Mouse (Mus musculus): Measurements from ENCODE around the gene Hdac4.

The Hdac4 gene

GRCm38 (mm10) chr1:92098456-92098855 is 97.0 kb downstream of the Hdac4 start:
- DNase-seq, result no peak

- no peak for DNase-seq
These were observed 98.4 kb downstream of the Hdac4 start for GRCm38 (mm10) chr1:92096991-92097525.

GRCm38 (mm10) chr1:92092286-92092685 is 103.2 kb downstream of the Hdac4 start:
- no peak for DNase-seq

DNA sequence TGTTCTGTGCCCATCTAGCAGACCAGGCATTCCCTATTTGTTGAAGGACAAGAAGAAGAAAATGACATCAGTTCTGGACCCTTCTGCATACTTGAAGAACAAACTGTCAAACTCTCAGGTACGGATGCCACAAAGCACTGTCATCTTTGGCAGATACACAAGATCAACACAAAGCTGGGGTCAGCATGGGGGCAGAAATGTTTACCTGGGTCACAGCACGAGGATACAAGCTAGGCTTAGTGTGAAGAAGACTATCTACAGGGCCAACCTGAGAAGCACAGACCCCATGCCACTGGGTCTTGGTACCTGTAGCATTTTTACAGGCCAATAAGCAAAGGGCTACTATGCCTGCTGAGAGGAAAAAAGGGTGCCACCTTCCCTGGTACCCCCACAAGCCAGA is 107.7 kb downstream of the Hdac4 start:
- DNase-seq, result no peak

- DNase-seq, result no peak
These were observed 108.2 kb downstream of the Hdac4 start for GRCm38 (mm10) chr1:92087343-92087742.

GRCm38 (mm10) chr1:92086841-92087240 is 108.7 kb downstream of the Hdac4 start:
- DNase-seq, result no peak

- no peak for DNase-seq
These were observed 109.2 kb downstream of the Hdac4 start for GRCm38 (mm10) chr1:92086277-92086813.

DNA sequence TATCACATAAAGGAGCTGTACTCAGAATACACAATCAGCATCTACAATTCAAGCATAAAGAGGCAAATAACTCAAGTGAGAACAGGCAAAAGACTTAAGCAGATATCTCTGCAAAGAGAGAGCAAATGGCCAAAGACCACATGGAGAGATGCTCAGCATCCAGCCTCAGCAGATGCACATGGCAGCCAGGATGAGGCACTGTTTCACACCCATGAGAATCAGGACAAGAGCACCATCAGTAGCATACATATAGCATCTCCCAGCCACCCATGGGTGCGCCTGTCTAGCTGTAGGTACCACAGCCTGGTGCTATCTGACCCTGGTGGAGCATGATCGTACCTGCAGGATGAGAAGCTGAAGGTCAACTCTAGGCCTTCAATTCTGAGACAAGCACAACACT is 110.8 kb downstream of the Hdac4 start:
- DNase-seq, result no peak

DNA sequence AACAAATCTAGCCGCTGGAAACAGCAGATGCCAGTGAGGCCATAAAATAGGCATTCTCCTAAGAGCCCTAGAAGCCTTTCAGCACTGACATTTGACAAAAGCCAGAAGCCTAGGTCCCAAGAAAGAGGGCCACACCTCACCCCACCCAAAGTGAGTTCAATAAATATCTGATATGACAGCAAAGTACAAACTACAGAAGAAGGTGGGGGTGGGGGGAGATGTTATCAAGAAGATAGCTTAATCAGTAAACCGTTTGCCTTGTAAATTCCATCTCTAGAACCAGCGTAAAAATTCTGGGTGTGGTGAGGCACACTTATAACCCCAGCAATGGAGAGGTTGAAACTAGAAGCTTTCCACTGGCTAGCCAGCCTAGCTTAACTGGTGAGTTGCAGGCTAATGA is 111.5 kb downstream of the Hdac4 start:
- DNase-seq, result no peak

DNA sequence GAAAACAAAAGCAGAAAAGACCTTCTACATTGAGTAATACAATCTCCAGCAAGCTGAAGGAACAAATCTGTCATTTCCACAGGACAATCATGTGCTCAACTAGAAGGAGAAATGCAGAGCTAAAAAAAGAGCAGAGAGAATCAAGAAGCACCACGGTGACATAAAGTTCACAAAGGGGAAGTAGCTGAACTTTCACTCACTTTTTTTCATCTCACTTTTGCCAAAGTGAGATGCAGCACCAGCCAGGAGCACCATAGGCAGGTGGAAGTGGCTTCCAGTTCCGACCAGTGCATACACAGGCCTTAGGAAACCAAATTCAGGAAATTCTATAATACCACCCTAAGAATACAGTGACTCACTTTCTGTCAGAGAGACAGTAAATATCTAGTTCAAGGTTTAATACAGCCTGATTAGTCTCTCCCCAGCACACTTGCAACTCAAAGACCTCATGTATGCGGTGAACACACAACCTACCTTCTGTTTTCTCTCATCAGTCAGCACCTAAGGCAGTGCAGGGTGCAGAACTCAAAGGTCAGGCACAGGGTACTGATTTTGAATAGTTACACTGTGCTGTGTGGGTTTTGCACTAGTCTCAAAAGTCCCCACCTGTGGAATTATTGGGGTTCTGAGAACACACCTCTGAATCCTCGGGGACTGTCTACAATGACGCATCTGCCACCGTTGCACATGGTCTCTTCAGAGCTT is 112.5 kb downstream of the Hdac4 start:
- no peak for DNase-seq

GRCm38 (mm10) chr1:92082156-92082836 is 113.2 kb downstream of the Hdac4 start:
- no peak for DNase-seq

- DNase-seq, result no peak
These were observed 115.4 kb downstream of the Hdac4 start for GRCm38 (mm10) chr1:92079982-92080537.

DNA sequence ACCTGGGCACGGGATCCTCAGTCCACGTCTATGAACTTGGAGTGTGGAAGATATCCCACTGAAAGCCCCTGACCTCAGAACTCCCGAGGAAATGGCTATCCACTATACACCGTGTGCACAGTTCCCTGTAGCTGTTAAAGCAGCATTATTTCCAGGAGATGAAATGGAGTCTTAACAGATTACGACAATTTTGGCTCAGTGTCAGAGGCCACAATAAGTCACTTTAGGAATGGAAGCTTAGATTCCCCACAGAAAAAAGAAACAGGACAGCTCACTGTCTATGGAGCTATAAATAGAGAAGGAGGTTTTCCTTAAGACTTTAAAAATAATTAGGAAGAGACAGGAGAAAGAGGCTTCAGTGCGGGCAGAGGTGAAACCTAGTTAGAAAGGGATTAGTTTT is 120.2 kb downstream of the Hdac4 start:
- no peak for DNase-seq

GRCm38 (mm10) chr1:92074655-92075054 is 120.8 kb downstream of the Hdac4 start:
- DNase-seq, result no peak

DNA sequence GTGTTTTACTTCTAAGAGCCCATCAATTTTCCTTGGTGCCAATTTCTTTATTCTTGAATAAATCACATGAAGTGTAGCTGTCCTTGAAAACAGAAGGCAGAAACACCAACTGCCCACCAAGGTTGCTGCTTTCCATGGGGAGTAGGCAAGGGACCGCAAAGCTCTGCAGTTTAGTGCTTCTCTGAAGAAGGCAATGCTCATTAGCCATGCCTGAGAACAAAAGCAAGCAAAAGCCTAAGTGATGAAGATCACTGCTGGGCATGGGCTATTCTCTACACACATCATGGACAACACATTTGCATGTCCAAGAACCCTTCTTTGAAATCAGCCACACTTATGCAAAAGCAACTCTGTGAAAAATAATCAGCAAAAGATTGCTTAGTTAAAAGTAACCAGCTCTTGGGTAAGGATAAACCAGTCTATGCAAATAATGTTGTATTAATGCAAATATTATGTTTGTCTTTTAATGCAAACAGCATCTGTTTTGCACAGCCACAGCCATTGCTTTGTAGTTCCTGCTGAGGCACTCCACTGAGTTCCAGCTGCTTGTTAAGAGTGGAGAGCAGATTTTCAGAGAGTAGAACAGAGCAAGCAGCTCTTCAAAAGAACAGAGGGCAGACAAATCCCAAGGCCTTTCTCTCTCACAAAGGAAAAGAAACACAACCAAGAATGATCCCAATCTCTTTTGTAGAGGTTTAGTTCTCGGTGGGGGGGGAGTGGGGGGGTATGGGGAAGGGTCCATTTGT is 125.4 kb downstream of the Hdac4 start:
- DNase-seq, result no peak

DNA sequence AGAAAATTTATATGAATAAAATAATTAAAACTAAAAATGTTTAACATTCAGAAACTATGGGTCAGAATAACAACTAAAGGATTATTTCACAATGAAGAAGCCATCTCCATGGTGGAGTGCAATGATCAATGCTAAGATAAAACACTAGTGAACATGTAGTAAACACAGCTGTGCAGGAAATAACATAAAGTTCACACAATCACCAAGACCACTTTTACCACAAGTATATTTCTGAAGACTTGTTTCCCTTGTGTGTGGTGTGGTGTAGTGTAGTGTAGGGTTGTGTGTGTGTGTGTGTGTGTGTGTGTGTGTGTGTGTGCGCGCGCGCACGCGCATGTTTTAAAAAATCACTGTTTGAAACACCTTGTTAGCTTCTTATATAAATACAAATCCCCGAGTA is 126.0 kb downstream of the Hdac4 start:
- DNase-seq, result no peak

DNA sequence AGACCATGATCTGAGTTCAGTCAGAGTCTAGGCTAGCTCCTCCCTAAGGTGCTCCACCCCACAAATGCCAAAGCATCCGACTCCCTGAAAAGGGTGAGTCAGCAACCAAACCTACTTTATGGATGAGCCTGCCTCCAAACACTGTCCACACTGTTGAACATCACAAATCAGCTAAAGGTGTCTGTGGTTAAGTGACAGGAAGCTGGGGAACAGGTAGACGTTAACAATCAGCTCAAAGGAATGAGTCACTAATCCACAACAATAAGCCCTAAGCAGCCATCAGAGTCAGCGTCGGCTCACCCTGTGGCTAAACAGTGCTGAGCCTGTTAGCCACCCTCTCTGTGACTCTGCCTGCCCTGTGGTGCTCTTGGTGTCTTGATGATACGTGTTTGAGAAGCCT is 131.2 kb downstream of the Hdac4 start:
- DNase-seq, result no peak

- DNase-seq, result no peak
These were observed 132.2 kb downstream of the Hdac4 start for GRCm38 (mm10) chr1:92063271-92063670.

DNA sequence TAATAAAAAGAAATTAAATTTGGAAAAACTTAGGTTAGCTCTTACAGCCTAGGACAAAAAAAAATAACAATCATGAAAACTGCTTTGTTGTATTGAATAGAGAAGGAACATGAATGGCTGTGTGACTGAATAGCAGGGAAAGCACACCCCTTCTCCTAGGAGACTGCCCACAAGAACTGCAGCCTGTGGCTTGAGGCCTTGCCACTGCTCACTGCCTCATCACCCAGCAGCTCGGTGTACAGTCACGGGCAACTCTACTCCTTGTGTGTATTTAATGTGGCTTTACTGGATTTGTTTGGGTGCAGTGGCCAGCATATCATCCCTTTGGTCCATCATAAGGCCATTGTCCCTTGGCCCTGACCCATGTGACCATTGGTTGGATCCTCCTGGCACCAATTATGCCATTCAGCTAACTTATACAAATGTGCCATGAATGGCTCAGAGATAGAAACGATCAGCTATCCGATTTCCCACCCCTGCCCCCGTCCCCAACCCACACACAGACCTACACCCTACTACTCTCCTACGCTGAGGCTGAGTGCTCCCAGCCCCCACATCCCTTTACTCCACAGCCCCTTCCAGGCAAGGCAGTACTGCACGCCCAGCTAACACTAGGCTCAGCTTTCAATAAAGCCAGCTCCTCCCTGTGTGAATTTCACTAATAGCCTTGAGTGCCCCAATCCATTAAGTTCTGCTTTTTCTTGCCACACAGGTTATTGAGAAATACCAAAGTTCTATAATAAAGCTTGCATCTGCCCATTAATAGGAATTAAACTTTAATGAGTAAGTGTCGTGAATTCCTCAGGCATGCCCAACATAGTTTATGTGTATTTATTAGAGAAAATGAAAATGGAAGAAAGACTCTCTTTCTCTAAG is 134.1 kb downstream of the Hdac4 start:
- DNase-seq, result no peak

- no peak for DNase-seq
These were observed 134.9 kb downstream of the Hdac4 start for GRCm38 (mm10) chr1:92060532-92061064.

DNA sequence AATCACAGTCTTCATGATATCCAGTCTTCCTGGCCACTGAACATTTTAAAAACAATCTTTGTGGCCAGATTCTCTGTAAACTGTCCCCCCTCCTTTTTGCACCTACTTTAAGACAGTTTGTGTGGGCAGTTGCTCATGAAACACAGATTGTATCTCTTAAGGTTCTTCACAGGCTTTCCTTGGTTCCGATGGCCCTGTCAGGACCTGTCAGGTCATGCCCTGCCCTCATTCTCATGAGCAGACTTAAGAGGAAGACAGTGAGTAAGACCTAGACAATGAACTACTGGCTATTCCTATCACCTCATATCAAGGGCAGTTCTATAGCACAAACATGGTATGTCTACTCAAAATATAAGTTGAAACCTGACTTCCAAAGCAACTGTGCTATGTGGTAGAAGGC is 135.9 kb downstream of the Hdac4 start:
- DNase-seq, result no peak

Data from kidney, adult 9 months (tissue).